Mouse (Mus musculus): ENCODE data around the gene Tmub1.
"Not testable (repeated sequence)": the region's sequence is repeated elsewhere in the genome, so short reads cannot be mapped to it uniquely, and the experiment has no call there.

Tmub1 gene

DNA sequence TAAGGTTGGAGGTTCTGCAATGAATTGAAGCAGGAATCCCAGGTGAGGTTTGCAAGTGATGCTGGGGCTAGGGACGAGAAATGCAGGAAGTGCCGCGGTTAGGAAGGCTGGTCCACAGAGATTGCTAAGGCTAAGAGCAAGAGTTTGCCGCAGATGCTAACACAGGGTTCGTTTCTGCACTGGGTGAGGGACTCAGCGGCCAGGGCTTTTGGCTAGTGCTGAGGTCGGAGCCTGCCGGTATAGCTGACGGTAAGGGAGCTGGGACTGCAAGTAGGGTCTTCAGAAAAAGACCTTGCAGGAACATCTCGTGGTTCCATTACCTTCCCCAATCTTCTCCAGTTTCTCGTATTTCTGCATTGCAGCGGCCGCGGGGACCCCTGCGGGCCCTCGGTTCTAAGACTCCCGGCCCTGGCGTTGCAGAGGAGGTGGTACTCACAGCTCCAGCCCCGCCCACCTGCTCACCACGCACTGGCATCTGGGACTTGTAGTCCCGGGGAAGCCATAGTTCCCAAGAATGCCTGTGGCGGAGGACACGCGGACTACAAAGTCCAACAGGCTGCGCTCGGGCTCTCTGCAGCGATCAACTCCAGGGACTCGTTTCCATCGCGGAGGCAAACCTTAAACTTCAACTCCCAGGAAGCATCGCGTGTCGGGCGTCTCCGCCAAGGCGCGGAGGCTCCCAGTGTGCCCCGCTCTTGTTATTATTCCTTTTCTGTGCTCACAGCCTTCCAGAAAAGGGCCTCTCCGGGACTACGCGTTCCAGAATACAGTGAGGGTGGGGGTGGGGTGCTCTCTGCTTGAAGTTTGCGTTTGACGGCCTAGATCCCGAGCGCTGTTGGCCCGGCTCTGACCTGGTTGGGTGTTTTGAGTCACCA, 24.3 kb downstream of the Tmub1 start, which contains the start of the genes Cdk5 and Slc4a2:
Gene Cdk5 (minus strand): TSS at position 402 of the 875 bp plus-strand sequence.
Gene Slc4a2 (plus strand): TSS at position 709 of the 875 bp plus-strand sequence.
- peak; percentile 100 for DNase-seq

DNA sequence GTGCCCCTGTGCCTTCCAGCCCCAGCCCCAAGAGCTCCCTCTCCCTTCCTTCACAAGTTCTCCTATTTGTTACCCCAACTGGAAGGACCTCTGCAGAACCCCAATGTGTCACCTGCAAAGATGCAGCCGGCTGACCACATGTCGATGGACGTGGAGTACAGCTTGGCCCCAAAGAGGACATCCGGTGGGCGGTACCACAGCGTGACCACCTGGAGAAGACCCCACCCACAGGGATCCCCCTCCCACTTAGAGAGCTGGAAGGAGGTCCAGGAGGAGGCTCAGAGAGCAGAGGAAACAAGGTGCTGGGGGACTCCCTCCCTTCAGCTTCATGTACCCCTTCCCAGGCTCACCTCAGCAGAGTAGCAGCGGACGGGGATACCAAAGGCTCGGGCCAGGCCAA, 27.3 kb downstream of the Tmub1 start:
- no peak for DNase-seq

DNA sequence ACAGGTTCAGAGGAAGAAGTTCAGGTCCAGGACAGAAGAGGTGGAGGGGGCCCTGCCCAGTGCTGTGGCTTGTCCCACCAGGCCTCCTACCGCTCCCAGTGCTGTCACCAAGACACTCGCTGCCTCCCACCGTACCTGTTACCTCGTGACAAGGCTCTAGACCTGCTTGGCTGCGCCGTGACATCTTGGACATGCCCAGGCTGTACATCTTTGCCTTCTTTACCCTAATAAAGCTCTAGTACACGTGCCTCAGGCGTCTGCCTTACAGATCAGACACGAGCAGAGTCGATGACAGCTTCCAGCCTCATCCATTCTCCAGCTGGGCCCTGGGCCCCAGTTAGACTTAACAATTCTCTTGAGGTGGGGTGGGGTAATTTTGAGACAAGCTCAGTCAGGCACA, 30.1 kb downstream of the Tmub1 start:
- no peak for DNase-seq

DNA sequence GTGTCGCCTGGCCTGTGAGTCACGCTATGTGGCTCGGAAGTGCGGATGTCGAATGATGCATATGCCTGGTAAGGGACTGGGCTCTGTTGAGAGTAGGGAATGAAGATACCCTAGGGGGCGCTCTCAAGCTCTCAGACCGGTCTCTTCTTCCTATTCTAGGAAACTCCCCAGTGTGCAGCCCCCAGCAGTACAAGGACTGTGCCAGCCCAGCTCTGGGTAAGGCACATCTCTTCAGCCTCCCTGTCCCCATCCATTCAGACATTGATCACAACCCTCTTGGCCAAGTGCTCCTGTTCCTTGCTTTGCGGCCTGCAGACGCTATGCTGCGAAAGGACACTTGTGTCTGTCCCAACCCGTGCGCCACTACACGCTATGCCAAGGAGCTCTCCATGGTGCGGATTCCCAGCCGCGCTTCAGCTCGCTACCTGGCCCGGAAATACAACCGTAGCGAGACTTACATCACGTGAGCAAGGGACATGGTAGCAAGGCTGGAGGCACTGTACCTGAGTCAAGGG, 31.4 kb downstream of the Tmub1 start:
- DNase-seq, result peak; percentile 66

DNA sequence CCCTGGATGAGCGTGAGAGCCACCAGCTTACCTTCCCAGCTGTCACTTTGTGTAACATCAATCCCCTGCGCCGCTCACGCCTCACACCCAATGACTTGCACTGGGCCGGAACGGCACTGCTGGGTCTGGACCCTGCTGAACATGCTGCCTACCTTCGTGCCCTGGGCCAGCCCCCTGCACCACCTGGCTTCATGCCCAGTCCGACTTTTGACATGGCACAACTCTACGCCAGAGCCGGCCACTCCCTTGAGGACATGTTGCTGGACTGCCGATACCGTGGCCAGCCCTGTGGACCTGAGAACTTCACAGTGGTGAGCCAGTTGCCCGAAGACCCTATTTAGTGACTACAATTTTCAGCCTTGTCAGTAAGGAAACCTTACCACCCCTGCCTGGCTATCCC, 33.7 kb downstream of the Tmub1 start:
- no peak for DNase-seq

DNA sequence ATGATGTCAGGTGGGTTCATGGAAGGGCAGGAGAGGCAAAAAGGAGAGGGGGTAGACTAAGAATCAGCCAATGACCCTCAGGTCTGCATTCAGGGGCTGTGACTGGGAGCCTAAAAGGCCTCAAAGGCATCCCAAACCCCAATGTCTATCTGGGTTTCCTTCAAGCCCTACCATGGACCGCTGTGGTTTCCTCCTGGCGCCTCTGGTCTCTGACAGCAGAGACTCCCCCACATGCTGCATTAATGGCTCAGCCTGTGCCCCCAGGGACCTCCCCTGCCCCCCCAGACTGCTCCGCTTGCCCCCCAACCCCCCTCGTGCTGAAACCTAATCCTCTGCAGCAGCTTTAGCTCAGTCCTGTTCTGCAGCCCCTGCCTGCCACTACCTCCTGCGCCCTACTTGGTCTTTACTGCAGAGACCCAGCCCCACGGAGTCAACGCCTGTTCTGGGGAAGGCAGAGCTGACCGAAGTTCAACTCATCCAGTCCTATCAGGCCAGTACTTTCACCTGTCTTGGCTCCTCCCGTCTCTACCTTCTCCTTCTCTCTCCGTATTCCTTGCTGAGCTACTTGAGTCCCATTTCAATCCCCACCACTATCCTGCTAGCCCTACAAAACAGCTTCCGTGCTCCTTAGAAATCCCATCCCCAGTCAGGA, 34.5 kb downstream of the Tmub1 start, which contains the start of gene Asic3:
Gene Asic3 (plus strand): TSS at position 351 of the 652 bp plus-strand sequence.
- no peak for DNase-seq

DNA sequence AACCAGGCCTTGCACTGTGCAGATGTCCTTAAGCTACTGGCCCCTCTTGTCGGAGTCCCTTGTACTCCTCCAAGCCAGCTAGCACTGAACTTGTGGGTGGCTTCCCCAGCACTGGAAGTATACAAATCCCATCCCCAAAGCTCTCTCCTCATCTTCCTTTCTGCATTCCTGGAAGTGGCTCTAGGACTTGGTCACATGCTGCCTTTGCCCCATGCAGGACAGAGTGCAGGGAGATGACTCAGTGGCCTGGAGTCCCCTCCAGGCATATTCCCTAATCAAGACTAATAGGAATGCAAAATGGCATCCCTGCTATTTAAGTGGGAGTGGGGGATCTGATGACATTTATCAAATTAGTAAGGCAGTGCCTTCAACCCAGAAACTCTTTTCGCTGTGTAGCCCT, 35.6 kb downstream of the Tmub1 start:
- DNase-seq, result no peak

DNA sequence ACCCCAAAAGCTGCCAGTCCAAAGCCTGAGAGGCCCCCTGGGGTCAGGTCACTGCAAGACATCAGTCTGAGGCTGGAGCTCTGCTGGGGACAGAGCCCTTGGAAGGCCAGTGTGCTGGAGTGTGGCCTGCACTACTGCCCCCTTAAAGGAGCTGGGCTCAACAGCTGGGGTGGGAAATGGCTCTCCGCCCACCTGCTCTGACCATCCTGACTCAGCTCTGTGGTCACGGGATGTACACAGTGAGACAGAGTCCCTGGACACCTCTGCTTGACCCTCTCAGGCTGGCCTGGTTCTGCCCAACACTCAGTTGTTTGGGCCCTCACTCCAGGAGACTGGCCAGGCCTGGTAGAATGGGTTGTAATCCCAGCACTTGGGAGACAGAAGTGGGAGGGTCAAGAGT, 38.2 kb downstream of the Tmub1 start:
- DNase-seq, result no peak

DNA sequence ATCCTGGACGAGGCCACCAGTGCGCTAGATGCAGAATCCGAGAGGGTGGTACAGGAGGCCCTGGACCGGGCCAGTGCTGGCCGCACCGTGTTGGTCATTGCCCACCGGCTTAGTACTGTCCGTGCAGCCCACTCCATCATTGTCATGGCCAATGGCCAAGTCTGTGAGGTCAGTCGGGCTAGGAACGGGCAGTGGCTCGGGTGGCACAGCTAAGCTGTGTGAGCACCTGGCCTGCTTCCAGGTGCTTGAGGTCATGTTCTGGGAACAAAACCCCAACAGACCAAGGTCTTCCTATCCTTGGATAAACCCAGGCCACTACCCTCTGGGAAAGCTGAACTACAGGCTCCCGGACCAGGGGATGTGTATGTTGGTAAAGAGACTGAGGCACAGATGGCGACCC, 39.0 kb downstream of the Tmub1 start:
- no peak for DNase-seq

DNA sequence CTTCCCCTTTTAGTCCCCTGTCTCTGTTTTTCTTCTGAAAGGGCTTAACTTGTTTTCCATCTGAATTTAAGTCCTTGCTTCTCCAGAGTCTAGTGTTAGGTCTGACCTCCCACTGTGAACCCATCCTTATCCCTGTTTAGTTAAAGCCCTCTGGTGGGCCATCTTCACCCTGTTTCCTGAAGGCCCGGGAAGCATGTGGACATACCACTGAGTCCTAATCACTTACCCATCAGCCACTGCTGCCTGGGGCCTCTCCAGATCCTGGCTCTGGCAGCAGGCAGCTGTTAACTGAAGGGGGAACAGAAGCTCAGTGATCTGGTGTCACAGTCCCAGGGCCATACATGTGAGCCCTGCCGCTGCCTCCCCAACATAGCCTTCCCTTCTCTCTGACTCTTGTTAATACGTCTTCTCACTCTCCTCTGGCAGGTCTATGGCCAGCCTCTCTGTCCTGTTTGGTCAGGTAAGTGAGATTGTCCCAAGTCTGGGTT, 42.2 kb downstream of the Tmub1 start:
- no peak for DNase-seq

DNA sequence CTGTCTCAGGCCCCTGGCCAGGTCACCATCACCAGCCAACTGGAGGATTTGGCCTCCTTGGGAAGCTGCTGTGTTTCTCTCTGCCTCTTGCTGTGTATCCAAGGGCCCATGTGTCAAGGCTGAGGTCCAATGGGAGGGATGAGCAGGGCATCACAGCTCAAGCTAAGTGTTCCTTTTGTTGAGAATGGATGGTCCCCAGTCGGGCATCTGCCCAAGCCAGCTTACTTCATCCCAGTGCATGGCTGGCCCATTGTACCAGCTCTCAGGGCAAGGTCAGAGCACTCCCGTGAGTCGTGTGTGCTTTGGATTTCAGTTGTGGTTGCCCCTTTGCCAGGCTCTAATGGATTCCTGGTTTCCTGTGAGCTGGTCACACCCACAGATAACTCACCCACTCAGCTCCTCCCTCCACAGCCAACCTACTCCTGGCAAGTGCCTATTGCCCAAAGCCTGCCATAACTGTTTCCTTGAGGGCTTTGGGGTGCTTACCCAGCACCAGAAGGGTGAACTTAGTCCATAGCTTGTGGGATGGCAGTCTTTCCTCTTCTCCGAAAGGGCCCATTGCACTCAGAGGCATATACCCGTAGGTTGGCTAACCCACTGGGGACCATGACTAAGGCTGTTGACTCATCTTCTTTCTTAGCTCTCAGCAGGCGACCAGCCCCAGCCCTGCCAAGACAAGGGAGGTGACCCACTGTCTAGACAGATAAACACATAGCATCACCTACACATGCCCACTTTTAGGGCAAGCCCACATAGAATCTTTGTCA, 42.9 kb downstream of the Tmub1 start:
- DNase-seq, result peak; percentile 29

DNA sequence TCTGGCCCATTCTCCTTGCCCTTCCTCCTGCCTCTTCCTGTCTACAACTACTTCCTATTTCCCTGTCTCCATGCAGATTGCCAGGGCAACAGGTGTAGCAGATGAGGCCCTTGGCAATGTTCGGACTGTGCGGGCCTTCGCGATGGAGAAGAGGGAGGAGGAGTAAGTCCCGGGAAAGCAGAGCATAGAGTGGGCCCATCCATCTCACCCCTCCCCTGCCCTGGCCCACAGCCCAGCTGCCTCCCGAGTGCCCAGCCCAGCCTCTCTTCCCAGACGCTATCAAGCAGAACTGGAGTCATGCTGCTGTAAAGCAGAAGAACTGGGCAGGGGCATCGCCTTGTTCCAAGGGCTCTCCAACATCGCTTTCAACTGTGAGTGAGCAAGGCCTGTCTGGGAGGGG, 45.7 kb downstream of the Tmub1 start:
- no peak for DNase-seq

DNA sequence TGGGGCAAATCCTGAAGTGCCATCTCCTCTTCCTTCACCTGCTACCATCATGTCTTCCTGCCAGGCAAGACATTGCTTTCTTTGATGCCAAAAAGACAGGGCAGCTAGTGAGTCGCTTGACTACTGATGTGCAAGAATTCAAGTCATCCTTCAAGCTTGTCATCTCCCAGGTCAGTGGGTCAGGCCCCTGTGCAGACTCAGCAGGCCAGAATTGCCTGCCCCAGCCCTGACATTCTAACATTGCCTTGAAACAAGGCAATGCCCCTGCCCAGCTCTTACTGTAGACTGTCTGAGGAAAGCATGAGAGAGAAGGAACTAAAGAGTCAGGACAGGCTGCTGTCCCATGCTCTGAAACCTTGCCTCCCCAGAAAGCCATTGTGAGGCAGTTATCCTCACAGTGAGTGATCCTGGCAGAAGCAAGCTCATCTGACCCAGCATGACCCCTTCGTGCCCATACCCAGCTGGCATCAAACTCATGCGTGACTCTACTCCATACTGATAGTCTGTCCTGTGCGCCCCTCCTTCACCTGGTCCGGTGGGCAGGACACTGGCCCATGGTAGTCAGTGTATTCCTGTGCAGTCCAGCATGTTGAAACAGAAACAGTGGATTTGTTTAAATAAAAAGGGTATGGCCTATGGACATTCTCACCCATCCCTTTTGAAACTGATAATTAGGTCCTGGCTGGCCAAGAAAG, 46.6 kb downstream of the Tmub1 start:
- DNase-seq, result no peak

DNA sequence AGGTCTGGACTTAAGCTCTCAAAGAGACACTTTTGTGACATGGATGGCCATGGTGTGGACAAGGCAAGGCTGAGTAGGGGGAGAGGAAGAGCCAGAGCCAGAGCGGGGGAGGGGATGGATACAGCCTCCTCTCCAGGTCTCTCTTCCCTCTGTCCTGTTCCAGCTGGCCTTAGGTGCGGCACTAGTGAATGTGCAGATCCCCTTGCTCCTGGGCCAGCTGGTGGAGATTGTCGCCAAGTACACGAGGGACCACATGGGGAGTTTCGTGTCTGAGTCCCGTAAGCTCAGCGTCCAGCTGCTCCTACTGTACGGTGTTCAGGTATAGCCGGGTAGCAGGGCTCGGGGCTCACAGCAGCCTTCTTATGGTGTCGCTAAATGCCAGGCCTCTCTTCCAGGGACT, 47.3 kb downstream of the Tmub1 start:
- DNase-seq, result no peak

DNA sequence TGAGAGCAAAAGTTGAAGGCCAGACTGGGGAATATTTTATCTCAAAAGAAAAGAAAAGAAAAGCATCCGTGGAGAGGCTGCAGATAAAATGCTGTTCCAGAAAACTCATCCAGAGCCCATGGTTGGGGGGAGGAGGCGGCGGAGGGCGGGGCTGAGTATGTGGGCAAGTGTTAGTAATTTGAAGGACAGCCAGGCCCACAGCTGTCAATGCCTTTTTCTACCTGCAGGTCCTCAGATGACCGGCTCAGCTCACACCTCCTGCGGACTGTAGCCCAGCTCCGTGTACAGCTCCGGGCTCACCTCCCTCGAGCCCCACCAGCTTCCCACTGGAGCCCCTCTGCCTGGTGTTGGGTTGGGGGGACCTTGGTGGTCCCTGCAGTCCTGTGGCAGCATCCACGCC, 48.0 kb downstream of the Tmub1 start:
- no peak for DNase-seq

DNA sequence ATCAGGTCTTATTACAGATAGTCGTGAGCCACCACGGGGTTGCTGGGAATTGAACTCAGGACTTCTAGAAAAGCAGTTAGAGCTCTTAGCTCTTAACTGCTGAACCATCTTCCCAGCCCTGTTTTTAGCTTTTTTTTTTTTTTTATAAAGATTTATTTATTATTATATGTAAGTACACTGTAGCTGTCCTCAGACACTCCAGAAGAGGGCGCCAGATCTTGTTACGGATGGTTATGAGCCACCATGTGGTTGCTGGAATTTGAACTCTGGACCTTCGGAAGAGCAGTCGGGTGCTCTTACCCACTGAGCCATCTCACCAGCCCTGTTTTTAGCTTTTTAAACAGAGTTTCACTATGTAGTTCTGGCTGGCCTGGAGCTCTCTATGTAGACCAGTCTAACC, 51.4 kb downstream of the Tmub1 start:
- not testable (repeated sequence) for DNase-seq

Measured in right cerebral cortex, adult 18-20 months (tissue).